Mouse (Mus musculus): Measurements from ENCODE around the gene Ephb1. TPM values are rescaled to one million over a fixed set of nuclear protein-coding genes. Genes with fewer than 3 reads are reported as not detected.

The Ephb1 gene
- polyA plus RNA-seq, 1 experiment from 2014 or later, result 6.5 TPM

Small RNA genes lying within 50 kb of the gene (microRNA-seq; reads per million reads assigned to microRNA genes)
- gene Mir7243, result not detected

Other genes with a start within 250 kb of the Ephb1 start
- 0.12 and 0.18 TPM in 2 replicates for gene Ky, start 151.1 kb upstream of the Ephb1 start, polyA plus RNA-seq (2016; fragmentation: Nextera tagmentation; extraction: Ambion mirVana)

Measured in embryonic facial prominence, embryonic 12.5 days (tissue).